In the genomic region with DNA sequence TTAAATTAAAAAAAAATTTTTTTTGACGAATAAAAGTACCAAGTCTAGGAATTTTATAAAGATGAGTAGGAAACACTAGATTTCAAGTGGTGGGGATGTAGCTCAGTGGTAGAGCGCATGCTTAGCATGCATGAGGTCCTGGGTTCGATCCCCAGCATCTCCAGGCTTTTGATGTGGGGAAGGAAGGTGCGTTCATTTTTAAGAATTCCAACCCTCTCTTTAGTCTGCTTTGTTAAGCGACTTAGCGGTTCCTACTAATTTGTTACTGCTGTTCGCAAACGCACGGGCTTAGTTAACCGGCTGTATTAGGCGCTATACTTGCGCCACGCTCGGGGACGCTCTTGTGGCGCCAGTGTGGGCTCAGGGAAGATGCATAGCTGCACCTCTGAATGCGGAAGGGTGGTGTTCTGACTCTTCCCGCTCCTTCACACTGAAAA, we compare ENCODE assay signal across 9 mouse cellular contexts. TPM values are rescaled to one million over a fixed set of nuclear protein-coding genes. Genes with fewer than 3 reads are reported as not detected.
DNase-seq lines count a peak whose midpoint lies in the region; ATAC-seq and TF ChIP-seq lines count a peak whose summit lies in the region.
"Had no signal": no experiment of that assay in that cellular context is flagged by ENCODE, and none has a peak within 500 bp of the region (broad histone marks: within the 10 kb centered on the region; RNA-seq: fewer than 3 reads in every experiment).

No protein-coding gene starts in this region.

- WGBS in heart, embryonic 12.5 days = under 1% methylated on average over 18 of the region's 18 CpGs
- under 1% methylated on average over 18 of the region's 18 CpGs for WGBS in midbrain, postnatal 0 days

- peak overlapping the region; percentile 79 for H3K4me2 ChIP-seq in heart, embryonic 12.5 days
- peak overlapping the region; percentile 61 for H3K4me2 ChIP-seq in midbrain, postnatal 0 days (ENCODE audit: low read depth, low read length, poor library complexity, severe bottlenecking)

- ATAC-seq in heart, embryonic 12.5 days (ENCODE audit: insufficient number of reproducible peaks, low FRiP score) = peak; percentile 67; the same call in 1 of the 2 replicates
- peak; percentile 90 for ATAC-seq in midbrain, postnatal 0 days (ENCODE audit: low FRiP score)

- no peaks in the 10 kb centered on the region for H3K36me3 ChIP-seq in heart, embryonic 12.5 days
- H3K36me3 ChIP-seq in midbrain, postnatal 0 days (ENCODE audit: insufficient read depth, low read length) = no peaks in the 10 kb centered on the region

- H3K9me3 ChIP-seq in heart, embryonic 12.5 days (replicated peaks) = no peaks in the 10 kb centered on the region
- no peaks in the 10 kb centered on the region for H3K9me3 ChIP-seq in midbrain, postnatal 0 days (ENCODE audit: low read length)

- H3K4me3 ChIP-seq in heart, embryonic 12.5 days = peak overlapping the region; percentile 49
- peak overlapping the region; percentile 58 for H3K4me3 ChIP-seq in left cerebral cortex, adult 2 months
- H3K4me3 ChIP-seq in midbrain, postnatal 0 days (ENCODE audit: low read depth, low read length) = peak overlapping the region; percentile 57

- no peak for TF ChIP-seq CTCF in left cerebral cortex, adult 2 months (IDR thresholded peaks at IDR 0.05)
- TF ChIP-seq CTCF in midbrain, postnatal 0 days (IDR thresholded peaks at IDR 0.05) = no peak

- intact Hi-C loops in left cerebral cortex, adult 2 months (cut with DNase I) = loop anchor here (1.0 to 5.0 kb wide), 3 partner anchors 15 to 57 kb away; no protein-coding TSS in a partner anchor

- DNase-seq in 3T3-L1 (ENCODE audit: low read depth, low spot score) (peak; percentile 83), ES-CJ7 (ENCODE audit: low read depth, low spot score) (peak; percentile 91)
- peak; percentile 83 to 84 for DNase-seq in cerebellum, postnatal 10 days
- DNase-seq in left cerebral cortex, adult 2 months (ENCODE audit: extremely low spot score in 1 of 2, low spot score in 2 of 2) = peak; percentile 66 to 68
- peak; percentile 79 for DNase-seq in midbrain, postnatal 0 days (ENCODE audit: low spot score)
- DNase-seq in gastrocnemius, adult 8-10 months (ENCODE audit: low spot score in 2 of 2) = no peak
- DNase-seq in ovary, adult 18-20 months (ENCODE audit: low spot score) = no peak

- peak overlapping the region; percentile 60; the same call in 1 of the 2 replicates for H3K9ac ChIP-seq in heart, embryonic 12.5 days
- H3K9ac ChIP-seq in midbrain, postnatal 0 days (replicated peaks; ENCODE audit: low read length, poor library complexity, severe bottlenecking) = no peak overlapping the region; the same call in 1 of the 2 replicates

- H3K27me3 ChIP-seq in heart, embryonic 12.5 days (replicated peaks) = peaks cover 37% of the 10 kb centered on the region
- peaks cover 11% of the 10 kb centered on the region for H3K27me3 ChIP-seq in midbrain, postnatal 0 days (ENCODE audit: insufficient read depth, low read length)

- H3K4me1 ChIP-seq in heart, embryonic 12.5 days (replicated peaks) = peaks cover 9% of the 10 kb centered on the region; the same call in 1 of the 2 replicates
- H3K4me1 ChIP-seq in midbrain, postnatal 0 days (ENCODE audit: insufficient read depth, low read length) = no peaks in the 10 kb centered on the region

- H3K27ac ChIP-seq in heart, embryonic 12.5 days (ENCODE audit: poor library complexity, severe bottlenecking) = no peak overlapping the region
- no peak overlapping the region for H3K27ac ChIP-seq in left cerebral cortex, adult 2 months
- 0 out of 2 replicates have a peak overlapping the region, but pooled peaks have one; percentile 20 for H3K27ac ChIP-seq in midbrain, postnatal 0 days (ENCODE audit: low read depth, low read length)

RNA-seq across cellular contexts. Expression of a gene that starts 32.8 kb away (rescaled TPM):
- polyA plus RNA-seq in heart, embryonic 12.5 days (2016; fragmentation: Nextera tagmentation; extraction: Ambion mirVana) = not detected in 2 replicates
- total RNA-seq in left cerebral cortex, adult 2 months (2021) = not detected
- total RNA-seq in midbrain, postnatal 0 days (2014; rRNA removed) = not detected in 2 replicates
- polyA plus RNA-seq in midbrain, postnatal 0 days (2015; fragmentation: Nextera tagmentation; extraction: Ambion mirVana) = not detected in 2 replicates
- total RNA-seq in gastrocnemius, adult 8-10 months (2022) = not detected
- total RNA-seq: heart, postnatal 36 days had no signal

RNA-seq across cellular contexts. Expression of a gene that starts 52.2 kb away (rescaled TPM):
- polyA plus RNA-seq in heart, embryonic 12.5 days (2016; fragmentation: Nextera tagmentation; extraction: Ambion mirVana) = not detected in 2 replicates
- not detected for total RNA-seq in left cerebral cortex, adult 2 months (2021)
- total RNA-seq in midbrain, postnatal 0 days (2014; rRNA removed) = not detected in 2 replicates
- polyA plus RNA-seq in midbrain, postnatal 0 days (2015; fragmentation: Nextera tagmentation; extraction: Ambion mirVana) = 0.26 and 0.58 TPM in 2 replicates
- total RNA-seq in gastrocnemius, adult 8-10 months (2022) = not detected
- total RNA-seq: heart, postnatal 36 days had no signal

Comparison
In these comparisons a context has a peak if more than half of its experiments do, and no peak if none do; other contexts are left out.
1. DNase-seq: peak in 3T3-L1 (single experiment), ES-CJ7 (single experiment), cerebellum, postnatal 10 days (2 of 2), left cerebral cortex, adult 2 months (2 of 2) and midbrain, postnatal 0 days (single experiment); none in gastrocnemius, adult 8-10 months (0 of 2) and ovary, adult 18-20 months (single experiment).
2. Peak in every context shown above with its lines, with median percentiles within 50 percentile points of each other: H3K4me3 ChIP-seq.